Mouse (Mus musculus) limb, embryonic 11.5 days (tissue): ENCODE results near the gene Gm49661. TPM values are rescaled to one million over a fixed set of nuclear protein-coding genes. Genes with fewer than 3 reads are reported as not detected.

Source experiments
- ATAC-seq: fragments of 200-750 bp; cut with Nextera tagmentation; 2 replicates; pipeline ENCODE4 v1.8.0; 2017; ENCODE audit warnings: low read depth; ENCODE audit not compliant: insufficient number of reproducible peaks, low FRiP score, low TSS enrichment
- DNase-seq: peaks from one replicate; pipeline ENCODE4 v3.0.0-alpha.2; 2015; ENCODE audit warnings: low spot score
- H3K27ac ChIP-seq: fragments of 300-500 bp; sonication (generic); replicated peaks from 2 replicates; pipeline ENCODE4 v1.5.1; 2014; ENCODE audit warnings: low read depth, mild to moderate bottlenecking, low read length
- H3K27me3 ChIP-seq: fragments of 300-500 bp; sonication (generic); 2 replicates; pipeline ENCODE4 v1.6.1; 2014; ENCODE audit warnings: mild to moderate bottlenecking, low read length, mixed read lengths; ENCODE audit not compliant: control insufficient read depth, insufficient read depth
- H3K36me3 ChIP-seq: fragments of 300-500 bp; sonication (generic); 2 replicates; pipeline ENCODE4 v1.6.1; 2014; ENCODE audit warnings: mild to moderate bottlenecking, low read length, moderate library complexity, mixed read lengths; ENCODE audit not compliant: control insufficient read depth, insufficient read depth
- H3K4me1 ChIP-seq: fragments of 300-500 bp; sonication (generic); 2 replicates; pipeline ENCODE4 v1.6.1; 2014; ENCODE audit warnings: low read length, mixed read lengths; ENCODE audit not compliant: control insufficient read depth, insufficient read depth
- H3K4me2 ChIP-seq: fragments of 300-500 bp; sonication (generic); 2 replicates; pipeline ENCODE4 v1.6.1; 2014; ENCODE audit warnings: low read depth, mild to moderate bottlenecking, moderate library complexity; ENCODE audit not compliant: severe bottlenecking
- H3K4me3 ChIP-seq: fragments of 300-500 bp; sonication (generic); 2 replicates; pipeline ENCODE4 v1.5.1; 2014; ENCODE audit warnings: low read depth, low read length
- H3K9ac ChIP-seq: fragments of 300-500 bp; sonication (generic); 2 replicates; pipeline ENCODE4 v1.6.1; 2014; ENCODE audit warnings: mild to moderate bottlenecking, low read length
- H3K9me3 ChIP-seq: fragments of 300-500 bp; sonication (generic); 2 replicates; pipeline ENCODE4 v1.6.1; 2016; ENCODE audit warnings: low read length; ENCODE audit not compliant: control insufficient read depth
- WGBS: fragments of 180-500 bp; shearing (Covaris S2); extraction: QIAGEN DNeasy Blood & Tissue Kit; methylation state at CpG from one replicate; pipeline ENCODE4 v1.1.7; 2014; 5-methylcytosine and 5-hydroxymethylcytosine counted together
- polyA plus RNA-seq: library from polyadenylated mRNA; unstranded; fragments of >200 nt; fragmentation: Nextera tagmentation; extraction: Ambion mirVana; gene quantifications from 2 replicates; pipeline ENCODE4 v1.2.1, GENCODE M21; 2014

Gm49661 gene
- polyA plus RNA-seq, 1 experiment from 2014 or later, result not detected

- H3K36me3 ChIP-seq, result peaks cover 15% of the 10 kb centered on the region; the same call in 1 of the 2 replicates
- peaks cover 40% of the 10 kb centered on the region for H3K4me1 ChIP-seq
- H3K9ac ChIP-seq, result no peak overlapping the region
- H3K27ac ChIP-seq, result no peak overlapping the region
- DNase-seq (peak; percentile 65), ATAC-seq (0 out of 2 replicates have a peak, but pooled peaks have one; percentile 7)
- H3K4me2 ChIP-seq, result no peak overlapping the region
- peaks cover 15% of the 10 kb centered on the region for H3K27me3 ChIP-seq
- no peaks in the 10 kb centered on the region for H3K9me3 ChIP-seq
- 73% methylated on average over 4 of the region's 4 CpGs for WGBS
- no peak overlapping the region for H3K4me3 ChIP-seq
Observed at GRCm38 (mm10) chr8:84973803-84974542, 4.7 kb upstream of the Gm49661 start.

GRCm38 (mm10) chr8:84973079-84973478, 3.8 kb upstream of the Gm49661 start:
- Histone ChIP-seq H3K4me2 (no peak overlapping the region), H3K9ac (no peak overlapping the region), H3K4me1 (peaks cover 43% of the 10 kb centered on the region), H3K4me3 (no peak overlapping the region), H3K27me3 (peaks cover 12% of the 10 kb centered on the region), H3K9me3 (no peaks in the 10 kb centered on the region), H3K36me3 (peaks cover 15% of the 10 kb centered on the region; the same call in 1 of the 2 replicates), H3K27ac (no peak overlapping the region)
- WGBS, result 81% methylated on average over 1 of the region's 1 CpGs
- ATAC-seq, result no peak
- DNase-seq, result no peak

DNA sequence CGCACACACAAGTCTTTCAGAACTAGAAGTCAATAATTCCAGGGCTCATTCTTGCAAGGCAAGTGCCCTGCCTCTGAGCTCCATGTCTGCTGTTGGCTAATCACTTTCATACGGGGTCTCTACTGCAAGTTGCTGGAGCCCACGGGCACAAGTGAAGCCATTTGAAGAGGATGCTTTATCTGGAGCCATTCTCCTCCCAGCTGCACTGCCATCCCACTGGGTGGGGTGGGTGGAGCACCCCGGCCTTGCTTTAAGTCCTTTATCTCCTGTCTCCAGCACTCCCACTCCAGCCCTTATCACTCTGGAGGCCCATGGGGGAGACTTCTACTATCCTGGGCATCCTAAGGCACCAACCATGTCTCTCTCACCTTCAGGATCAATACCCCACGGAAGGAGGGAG, 1.7 kb upstream of the Gm49661 start:
- Histone ChIP-seq H3K9ac (peak overlapping the region; percentile 89; the same call in 1 of the 2 replicates), H3K4me1 (peaks cover 26% of the 10 kb centered on the region), H3K27me3 (no peaks in the 10 kb centered on the region), H3K9me3 (no peaks in the 10 kb centered on the region), H3K27ac (no peak overlapping the region), H3K36me3 (peaks cover 15% of the 10 kb centered on the region; the same call in 1 of the 2 replicates), H3K4me3 (peak overlapping the region; percentile 61), H3K4me2 (peak overlapping the region; percentile 80)
- DNase-seq (no peak), ATAC-seq (no peak)
- WGBS, result 67% methylated on average over 5 of the region's 5 CpGs

GRCm38 (mm10) chr8:84970135-84970790, 1.0 kb upstream of the Gm49661 start:
- peaks cover 25% of the 10 kb centered on the region for H3K4me1 ChIP-seq
- H3K9ac ChIP-seq, result peak overlapping the region; percentile 89
- peaks cover 15% of the 10 kb centered on the region; the same call in 1 of the 2 replicates for H3K36me3 ChIP-seq
- H3K4me3 ChIP-seq, result peak overlapping the region; percentile 61
- ATAC-seq (no peak), DNase-seq (peak; percentile 55)
- peak overlapping the region; percentile 78 for H3K27ac ChIP-seq
- WGBS, result 11% methylated on average over 21 of the region's 21 CpGs
- H3K27me3 ChIP-seq, result no peaks in the 10 kb centered on the region
- H3K4me2 ChIP-seq, result peak overlapping the region; percentile 80
- no peaks in the 10 kb centered on the region for H3K9me3 ChIP-seq

GRCm38 (mm10) chr8:84968650-84969049, 583 bp downstream of the Gm49661 start:
- ATAC-seq, result no peak
- H3K27ac ChIP-seq, result peak overlapping the region; percentile 78
- peaks cover 15% of the 10 kb centered on the region; the same call in 1 of the 2 replicates for H3K36me3 ChIP-seq
- H3K9ac ChIP-seq, result peak overlapping the region; percentile 89
- H3K4me2 ChIP-seq, result peak overlapping the region; percentile 80
- no peak for DNase-seq
- H3K4me1 ChIP-seq, result peaks cover 27% of the 10 kb centered on the region
- H3K27me3 ChIP-seq, result no peaks in the 10 kb centered on the region
- WGBS, result 14% methylated on average over 2 of the region's 2 CpGs
- peak overlapping the region; percentile 61 for H3K4me3 ChIP-seq
- H3K9me3 ChIP-seq, result no peaks in the 10 kb centered on the region

GRCm38 (mm10) chr8:84967532-84968304, 1.5 kb downstream of the Gm49661 start:
- peak overlapping the region; percentile 27; the same call in 1 of the 2 replicates for H3K9ac ChIP-seq

DNA sequence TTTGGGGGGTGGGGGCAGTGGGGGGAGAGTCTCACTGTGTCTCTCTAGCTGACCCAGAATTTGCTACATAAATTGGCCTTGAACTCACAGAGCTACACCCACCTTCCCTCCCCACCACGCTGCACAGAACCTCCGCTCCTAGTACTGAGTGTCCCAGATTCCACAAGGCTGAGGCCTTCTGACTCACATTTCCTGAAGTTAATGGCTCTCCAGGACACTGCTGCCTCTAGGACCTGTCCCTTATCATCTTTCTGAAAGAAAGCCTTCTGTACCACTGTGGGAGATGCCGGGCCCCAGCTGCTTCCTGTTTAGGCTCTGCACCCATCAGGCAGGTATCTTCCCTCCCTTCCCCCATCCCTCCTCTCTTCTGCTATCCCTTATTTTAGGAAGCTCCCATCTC, 2.6 kb downstream of the Gm49661 start:
- Histone ChIP-seq H3K9me3 (no peaks in the 10 kb centered on the region), H3K36me3 (peaks cover 3% of the 10 kb centered on the region; the same call in 1 of the 2 replicates), H3K4me2 (no peak overlapping the region), H3K4me3 (no peak overlapping the region), H3K9ac (no peak overlapping the region), H3K27ac (no peak overlapping the region), H3K27me3 (no peaks in the 10 kb centered on the region), H3K4me1 (peaks cover 27% of the 10 kb centered on the region)
- no peak for DNase-seq
- 52% methylated on average over 3 of the region's 3 CpGs for WGBS
- ATAC-seq, result no peak

More at GRCm38 (mm10) chr8:84967532-84968304, 1.5 kb downstream of the Gm49661 start:
- ATAC-seq, result no peak
- Histone ChIP-seq H3K4me3 (no peak overlapping the region), H3K4me2 (no peak overlapping the region), H3K9me3 (no peaks in the 10 kb centered on the region), H3K36me3 (peaks cover 11% of the 10 kb centered on the region; the same call in 1 of the 2 replicates), H3K4me1 (peaks cover 27% of the 10 kb centered on the region), H3K27me3 (no peaks in the 10 kb centered on the region), H3K27ac (no peak overlapping the region)
- WGBS, result 88% methylated on average over 13 of the region's 13 CpGs
- no peak for DNase-seq
